Mouse (Mus musculus): ENCODE results near the gene Auts2. TPM values are rescaled to one million over a fixed set of nuclear protein-coding genes. Genes with fewer than 3 reads are reported as not detected.

Gene Auts2
- polyA plus RNA-seq, 1 experiment from 2014 or later: 14.7 TPM

- Histone ChIP-seq H3K9ac (ENCODE audit: low read depth, low read length) (no peak overlapping the region), H3K36me3 (ENCODE audit: control insufficient read depth, insufficient read depth, low read length) (no peaks in the 10 kb centered on the region), H3K9me3 (ENCODE audit: control insufficient read depth, low read length) (no peaks in the 10 kb centered on the region), H3K4me2 (ENCODE audit: low read depth, low read length) (no peak overlapping the region), H3K4me1 (ENCODE audit: control insufficient read depth, insufficient read depth, low read length) (no peaks in the 10 kb centered on the region), H3K4me3 (ENCODE audit: low read length) (no peak overlapping the region), H3K27ac (ENCODE audit: low read length) (no peak overlapping the region), H3K27me3 (replicated peaks; ENCODE audit: control insufficient read depth, insufficient read depth, low read length) (no peaks in the 10 kb centered on the region)
- no peak for ATAC-seq
- 82% methylated on average over 7 of the region's 7 CpGs for WGBS
Observed at GRCm38 (mm10) chr5:131431896-131432295, 1111.2 kb downstream of the Auts2 start.

DNA sequence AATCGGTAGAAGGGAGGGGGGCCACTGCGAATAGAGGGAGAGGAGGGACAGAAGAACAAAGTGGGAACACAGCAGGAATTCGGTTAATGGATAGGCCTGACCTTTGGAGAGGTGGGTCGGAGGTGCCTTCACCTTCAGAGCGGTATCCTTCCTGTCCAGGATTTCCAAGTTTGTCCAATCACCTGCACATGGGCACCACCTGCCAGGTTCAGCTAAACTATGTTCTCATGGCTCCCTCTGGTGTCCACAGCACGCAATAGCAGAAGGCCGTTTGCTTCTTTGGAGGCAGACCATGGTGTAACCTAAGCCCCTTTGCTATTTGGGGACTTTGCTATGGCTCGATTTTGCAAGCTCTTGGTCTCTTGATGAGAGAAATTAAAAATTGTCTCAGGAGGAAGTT is 1113.0 kb downstream of the Auts2 start:
- 27% methylated on average over 8 of the region's 8 CpGs for WGBS
- no peak overlapping the region for H3K4me3 ChIP-seq (ENCODE audit: low read length)
- H3K27me3 ChIP-seq (replicated peaks; ENCODE audit: control insufficient read depth, insufficient read depth, low read length): no peaks in the 10 kb centered on the region
- 0 out of 2 replicates have a peak overlapping the region, but pooled peaks have one; percentile 6 for H3K4me2 ChIP-seq (ENCODE audit: low read depth, low read length)
- H3K9me3 ChIP-seq (ENCODE audit: control insufficient read depth, low read length): no peaks in the 10 kb centered on the region
- no peak overlapping the region for H3K27ac ChIP-seq (ENCODE audit: low read length)
- H3K4me1 ChIP-seq (ENCODE audit: control insufficient read depth, insufficient read depth, low read length): no peaks in the 10 kb centered on the region
- no peaks in the 10 kb centered on the region for H3K36me3 ChIP-seq (ENCODE audit: control insufficient read depth, insufficient read depth, low read length)
- ATAC-seq: peak; percentile 54
- no peak overlapping the region for H3K9ac ChIP-seq (ENCODE audit: low read depth, low read length)

DNA sequence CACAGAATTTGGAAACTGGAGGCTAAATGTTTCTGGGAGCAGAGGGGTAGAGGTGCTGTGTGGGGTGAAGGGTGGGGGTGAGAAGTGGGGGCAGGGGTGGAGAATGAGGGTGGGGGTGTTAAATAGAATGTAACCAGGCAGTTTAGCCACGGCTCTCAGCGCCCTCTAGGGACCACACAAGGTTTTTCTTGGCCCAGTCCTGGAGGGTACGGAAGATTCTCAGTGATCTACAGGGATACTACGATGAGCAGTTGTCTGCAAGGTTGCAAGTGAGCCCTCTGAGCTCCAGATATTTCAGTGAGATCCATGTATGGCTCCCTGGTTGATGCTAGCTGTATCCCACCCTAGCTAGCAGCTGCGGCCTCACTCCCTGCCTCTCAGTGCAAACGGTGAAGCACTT is 1113.6 kb downstream of the Auts2 start:
- no peaks in the 10 kb centered on the region for H3K4me1 ChIP-seq (ENCODE audit: control insufficient read depth, insufficient read depth, low read length)
- 0 out of 2 replicates have a peak overlapping the region, but pooled peaks have one; percentile 6 for H3K4me2 ChIP-seq (ENCODE audit: low read depth, low read length)
- H3K4me3 ChIP-seq (ENCODE audit: low read length): no peak overlapping the region
- H3K9ac ChIP-seq (ENCODE audit: low read depth, low read length): no peak overlapping the region
- no peaks in the 10 kb centered on the region for H3K9me3 ChIP-seq (ENCODE audit: control insufficient read depth, low read length)
- H3K27ac ChIP-seq (ENCODE audit: low read length): no peak overlapping the region
- no peaks in the 10 kb centered on the region for H3K27me3 ChIP-seq (replicated peaks; ENCODE audit: control insufficient read depth, insufficient read depth, low read length)
- WGBS: 47% methylated on average over 6 of the region's 6 CpGs
- peak; percentile 39 for ATAC-seq
- no peaks in the 10 kb centered on the region for H3K36me3 ChIP-seq (ENCODE audit: control insufficient read depth, insufficient read depth, low read length)

DNA sequence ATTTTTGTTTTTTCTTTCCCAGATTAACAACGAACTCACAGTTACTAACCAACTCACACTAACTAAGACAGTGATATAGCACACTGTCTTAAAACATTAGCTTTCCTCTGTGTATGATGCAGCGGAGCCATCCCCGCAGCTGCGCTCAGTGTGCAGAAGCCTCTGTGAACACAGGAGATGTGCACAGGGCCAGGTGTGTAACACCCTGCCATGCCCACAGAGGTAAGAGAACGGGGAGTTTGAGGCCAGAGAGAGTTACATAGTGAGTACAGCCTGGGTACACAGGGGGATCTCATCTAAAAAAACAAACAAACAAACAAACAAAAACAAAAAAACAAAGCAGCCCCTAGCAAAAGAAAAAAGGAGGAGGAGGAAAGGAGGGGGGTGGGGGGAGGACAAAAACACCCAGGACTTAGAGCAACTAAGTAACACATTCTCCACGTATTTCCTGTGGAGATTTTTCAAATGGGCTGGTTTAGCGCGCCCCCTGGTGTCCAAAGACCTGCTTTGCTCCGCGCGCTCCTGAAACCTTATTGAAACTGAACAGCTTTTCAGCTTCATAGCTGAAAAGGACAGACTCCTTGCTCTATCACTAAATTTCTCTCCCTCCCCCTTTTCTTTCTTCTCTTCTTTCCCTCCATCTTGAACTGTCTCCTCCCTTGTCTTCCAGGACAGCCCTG is 1115.3 kb downstream of the Auts2 start:
- H3K9ac ChIP-seq (ENCODE audit: low read depth, low read length): no peak overlapping the region
- no peak for ATAC-seq
- H3K4me3 ChIP-seq (ENCODE audit: low read length): no peak overlapping the region
- H3K4me1 ChIP-seq (ENCODE audit: control insufficient read depth, insufficient read depth, low read length): no peaks in the 10 kb centered on the region
- no peak overlapping the region for H3K4me2 ChIP-seq (ENCODE audit: low read depth, low read length)
- H3K27ac ChIP-seq (ENCODE audit: low read length): no peak overlapping the region
- H3K27me3 ChIP-seq (replicated peaks; ENCODE audit: control insufficient read depth, insufficient read depth, low read length): no peaks in the 10 kb centered on the region
- WGBS: 39% methylated on average over 11 of the region's 11 CpGs
- H3K9me3 ChIP-seq (ENCODE audit: control insufficient read depth, low read length): no peaks in the 10 kb centered on the region
- H3K36me3 ChIP-seq (ENCODE audit: control insufficient read depth, insufficient read depth, low read length): no peaks in the 10 kb centered on the region

DNA sequence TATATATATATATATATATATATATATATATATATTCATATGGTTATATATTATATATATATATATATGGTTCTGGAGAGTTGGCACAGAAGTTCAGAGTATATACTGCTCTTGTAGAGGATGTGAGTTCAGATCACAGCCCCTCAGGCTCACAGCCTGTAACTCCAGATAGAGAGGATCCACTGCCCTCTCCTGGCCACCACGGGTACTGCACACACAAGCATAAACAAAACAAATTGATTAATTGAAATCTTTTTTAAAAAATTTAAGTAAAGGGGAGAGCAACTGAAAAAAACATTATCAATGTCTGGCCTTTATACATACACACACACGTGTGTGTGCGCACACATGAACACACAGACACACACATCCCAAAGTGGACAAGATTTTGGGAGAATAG is 1120.4 kb downstream of the Auts2 start:
- ATAC-seq: no peak

GRCm38 (mm10) chr5:131420406-131420805 is 1122.7 kb downstream of the Auts2 start:
- 59% methylated on average over 2 of the region's 2 CpGs for WGBS
- H3K9me3 ChIP-seq (ENCODE audit: control insufficient read depth, low read length): no peaks in the 10 kb centered on the region
- no peak overlapping the region for H3K4me2 ChIP-seq (ENCODE audit: low read depth, low read length)
- H3K27me3 ChIP-seq (replicated peaks; ENCODE audit: control insufficient read depth, insufficient read depth, low read length): no peaks in the 10 kb centered on the region
- no peak overlapping the region for H3K4me3 ChIP-seq (ENCODE audit: low read length)
- no peak for ATAC-seq
- H3K4me1 ChIP-seq (ENCODE audit: control insufficient read depth, insufficient read depth, low read length): no peaks in the 10 kb centered on the region
- no peaks in the 10 kb centered on the region for H3K36me3 ChIP-seq (ENCODE audit: control insufficient read depth, insufficient read depth, low read length)
- no peak overlapping the region for H3K9ac ChIP-seq (ENCODE audit: low read depth, low read length)
- no peak overlapping the region for H3K27ac ChIP-seq (ENCODE audit: low read length)

More for the DNA sequence above, 1120.4 kb downstream of the Auts2 start:
- H3K9ac ChIP-seq (ENCODE audit: low read depth, low read length): no peak overlapping the region
- no peaks in the 10 kb centered on the region for H3K9me3 ChIP-seq (ENCODE audit: control insufficient read depth, low read length)
- 81% methylated on average over 3 of the region's 3 CpGs for WGBS
- no peaks in the 10 kb centered on the region for H3K27me3 ChIP-seq (replicated peaks; ENCODE audit: control insufficient read depth, insufficient read depth, low read length)
- H3K4me2 ChIP-seq (ENCODE audit: low read depth, low read length): no peak overlapping the region
- H3K27ac ChIP-seq (ENCODE audit: low read length): no peak overlapping the region
- H3K4me3 ChIP-seq (ENCODE audit: low read length): no peak overlapping the region
- no peaks in the 10 kb centered on the region for H3K36me3 ChIP-seq (ENCODE audit: control insufficient read depth, insufficient read depth, low read length)
- no peaks in the 10 kb centered on the region for H3K4me1 ChIP-seq (ENCODE audit: control insufficient read depth, insufficient read depth, low read length)

- Histone ChIP-seq H3K27me3 (replicated peaks; ENCODE audit: control insufficient read depth, insufficient read depth, low read length) (no peaks in the 10 kb centered on the region), H3K4me2 (ENCODE audit: low read depth, low read length) (no peak overlapping the region), H3K36me3 (ENCODE audit: control insufficient read depth, insufficient read depth, low read length) (no peaks in the 10 kb centered on the region), H3K4me3 (ENCODE audit: low read length) (no peak overlapping the region), H3K9me3 (ENCODE audit: control insufficient read depth, low read length) (no peaks in the 10 kb centered on the region), H3K4me1 (ENCODE audit: control insufficient read depth, insufficient read depth, low read length) (no peaks in the 10 kb centered on the region), H3K9ac (ENCODE audit: low read depth, low read length) (no peak overlapping the region), H3K27ac (ENCODE audit: low read length) (no peak overlapping the region)
- WGBS: 57% methylated on average over 1 of the region's 1 CpGs
- ATAC-seq: peak; percentile 80
Observed at GRCm38 (mm10) chr5:131415902-131416545, 1127.1 kb downstream of the Auts2 start.

DNA sequence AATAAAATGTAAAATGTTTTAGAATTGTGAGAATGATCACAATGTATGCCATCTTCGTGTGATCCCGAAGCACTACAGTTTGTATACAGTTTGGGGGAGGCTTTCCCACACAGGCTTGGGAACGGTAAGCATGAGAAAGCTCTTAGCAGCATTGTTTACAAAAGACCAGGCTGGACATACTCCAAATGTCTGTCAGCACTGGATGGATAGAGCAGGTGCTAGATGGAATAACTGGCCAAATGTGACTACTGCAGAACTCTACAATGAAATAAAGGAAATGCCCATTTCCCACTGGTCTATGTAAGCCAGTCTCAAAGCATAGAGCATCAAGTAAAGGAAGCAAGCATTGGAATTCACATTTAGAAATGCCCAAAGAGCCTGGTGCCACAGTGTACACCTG is 1144.9 kb downstream of the Auts2 start:
- Histone ChIP-seq H3K9me3 (ENCODE audit: control insufficient read depth, low read length) (no peaks in the 10 kb centered on the region), H3K4me2 (ENCODE audit: low read depth, low read length) (no peak overlapping the region), H3K27ac (ENCODE audit: low read length) (no peak overlapping the region), H3K9ac (ENCODE audit: low read depth, low read length) (no peak overlapping the region), H3K4me1 (ENCODE audit: control insufficient read depth, insufficient read depth, low read length) (no peaks in the 10 kb centered on the region), H3K36me3 (ENCODE audit: control insufficient read depth, insufficient read depth, low read length) (no peaks in the 10 kb centered on the region), H3K4me3 (ENCODE audit: low read length) (no peak overlapping the region), H3K27me3 (replicated peaks; ENCODE audit: control insufficient read depth, insufficient read depth, low read length) (no peaks in the 10 kb centered on the region)
- no peak for ATAC-seq
- WGBS: 44% methylated on average over 3 of the region's 3 CpGs

DNA sequence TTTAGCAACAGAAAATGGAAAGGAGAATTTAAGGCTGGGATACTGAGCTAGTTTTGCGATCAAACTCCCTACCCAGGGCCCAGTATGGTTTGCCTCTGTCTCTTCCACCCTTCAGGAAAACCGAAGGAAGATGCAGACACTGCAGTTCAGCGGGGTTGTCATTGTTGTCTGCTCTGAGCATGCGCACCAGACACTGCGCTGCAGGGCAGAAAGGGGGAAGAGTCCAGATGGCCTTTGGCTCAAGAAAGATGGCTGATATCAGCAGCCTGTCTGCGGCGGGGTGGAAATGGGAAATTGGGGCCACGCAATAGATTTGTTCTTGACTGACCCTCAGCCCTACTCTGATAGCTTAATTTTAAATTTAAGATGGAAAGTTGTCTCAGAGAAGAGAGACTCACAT is 1147.4 kb downstream of the Auts2 start:
- WGBS: 77% methylated on average over 8 of the region's 8 CpGs
- H3K27me3 ChIP-seq (replicated peaks; ENCODE audit: control insufficient read depth, insufficient read depth, low read length): no peaks in the 10 kb centered on the region
- no peak overlapping the region for H3K9ac ChIP-seq (ENCODE audit: low read depth, low read length)
- H3K4me1 ChIP-seq (ENCODE audit: control insufficient read depth, insufficient read depth, low read length): no peaks in the 10 kb centered on the region
- H3K4me3 ChIP-seq (ENCODE audit: low read length): no peak overlapping the region
- H3K4me2 ChIP-seq (ENCODE audit: low read depth, low read length): no peak overlapping the region
- no peaks in the 10 kb centered on the region for H3K9me3 ChIP-seq (ENCODE audit: control insufficient read depth, low read length)
- no peaks in the 10 kb centered on the region for H3K36me3 ChIP-seq (ENCODE audit: control insufficient read depth, insufficient read depth, low read length)
- ATAC-seq: no peak
- no peak overlapping the region for H3K27ac ChIP-seq (ENCODE audit: low read length)
